Mouse (Mus musculus): ENCODE measurements at regions not wholly inside any gene's neighbourhood (a gene's known extent, or its start where the extent isn't known, plus 50 kb on each side); places are given as distances from the start of the nearest gene placed in this dataset.

DNA sequence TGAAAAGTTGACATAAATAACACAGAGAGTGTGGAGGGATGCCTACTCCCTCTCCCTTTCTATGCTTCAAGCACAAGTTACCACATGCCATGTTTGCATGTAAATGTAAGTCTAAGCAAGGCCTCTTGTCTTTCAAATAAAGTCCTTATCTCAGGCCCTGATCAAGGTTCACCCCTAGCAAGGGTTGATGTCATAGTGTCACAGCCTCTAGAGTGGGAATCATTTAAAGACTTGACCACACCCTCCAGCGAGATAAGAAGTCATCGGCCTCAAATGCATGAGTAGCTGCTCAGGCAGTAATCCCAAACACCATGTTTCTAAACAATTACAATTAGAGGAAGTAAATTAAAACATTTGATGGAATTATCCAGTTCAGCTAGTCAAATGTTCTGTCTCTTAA, 280.5 kb upstream of the Nr3c2 start:
- Histone ChIP-seq H3K36me3 (ENCODE audit: insufficient read depth, low read length) (no peaks in the 10 kb centered on the region), H3K4me3 (replicated peaks; ENCODE audit: low read depth, low read length) (no peak overlapping the region), H3K9me3 (replicated peaks; ENCODE audit: low read length) (no peaks in the 10 kb centered on the region), H3K27me3 (ENCODE audit: insufficient read depth, low read length) (no peaks in the 10 kb centered on the region), H3K4me2 (ENCODE audit: low read length) (no peak overlapping the region), H3K4me1 (replicated peaks; ENCODE audit: insufficient read depth, low read length) (no peaks in the 10 kb centered on the region), H3K9ac (ENCODE audit: low read depth, low read length) (no peak overlapping the region), H3K27ac (no peak overlapping the region)
- no peak for ATAC-seq (replicated peaks; ENCODE audit: low FRiP score, low read depth)
- no peak for TF ChIP-seq CTCF (IDR thresholded peaks at IDR 0.05; ENCODE audit: low read depth)
- 85% methylated on average over 2 of the region's 2 CpGs for WGBS
- DNase-seq (ENCODE audit: low spot score) = no peak

DNA sequence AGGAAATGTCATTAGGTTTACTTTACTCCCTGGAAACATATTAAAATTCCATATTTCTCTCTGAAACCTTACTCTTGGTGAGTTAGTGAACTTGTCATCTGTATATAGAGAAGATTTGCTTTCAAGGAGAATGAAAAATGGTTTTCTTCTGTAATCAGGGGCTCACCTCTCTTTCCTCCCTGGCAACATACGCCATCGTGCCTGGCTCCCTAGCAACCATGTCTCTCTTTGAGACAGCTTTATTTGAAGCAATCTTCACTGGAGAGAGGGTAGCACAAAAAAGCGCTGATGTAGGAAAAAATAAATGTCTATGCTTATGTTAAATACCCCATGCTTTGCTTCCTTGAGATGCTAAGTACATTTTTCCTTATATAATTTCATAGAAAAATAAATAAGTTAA, 278.4 kb upstream of the Nr3c2 start:
- Histone ChIP-seq H3K4me1 (replicated peaks; ENCODE audit: insufficient read depth, low read length) (no peaks in the 10 kb centered on the region), H3K27me3 (ENCODE audit: insufficient read depth, low read length) (no peaks in the 10 kb centered on the region), H3K4me2 (ENCODE audit: low read length) (no peak overlapping the region), H3K9me3 (replicated peaks; ENCODE audit: low read length) (no peaks in the 10 kb centered on the region), H3K9ac (ENCODE audit: low read depth, low read length) (no peak overlapping the region), H3K27ac (no peak overlapping the region), H3K36me3 (ENCODE audit: insufficient read depth, low read length) (no peaks in the 10 kb centered on the region), H3K4me3 (replicated peaks; ENCODE audit: low read depth, low read length) (no peak overlapping the region)
- 57% methylated on average over 3 of the region's 3 CpGs for WGBS
- DNase-seq (ENCODE audit: low spot score) (no peak), ATAC-seq (replicated peaks; ENCODE audit: low FRiP score, low read depth) (no peak)
- TF ChIP-seq CTCF (IDR thresholded peaks at IDR 0.05; ENCODE audit: low read depth) = no peak

DNA sequence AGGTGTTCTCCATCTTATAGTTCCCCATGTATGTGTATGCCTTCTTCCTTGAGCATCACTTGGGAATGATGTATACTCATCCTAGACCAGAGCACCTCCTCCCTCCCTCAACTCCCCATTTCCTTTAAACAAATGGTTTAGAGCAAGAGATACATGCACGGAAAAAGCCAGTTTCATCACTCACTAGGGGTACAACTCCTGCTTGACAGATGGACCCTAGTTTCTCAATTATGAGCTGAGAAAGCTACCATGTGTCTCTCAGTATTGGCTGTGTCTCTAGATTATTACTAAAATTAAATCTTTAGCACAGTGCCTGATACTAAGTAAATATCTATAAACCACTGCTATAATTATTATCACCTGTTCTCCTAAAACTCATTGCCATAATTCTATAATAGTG, 266.2 kb upstream of the Nr3c2 start:
- WGBS = 82% methylated on average over 1 of the region's 1 CpGs

More for the DNA sequence above, 266.2 kb upstream of the Nr3c2 start:
- TF ChIP-seq CTCF (IDR thresholded peaks at IDR 0.05; ENCODE audit: low read depth) = no peak
- Histone ChIP-seq H3K4me1 (replicated peaks; ENCODE audit: insufficient read depth, low read length) (no peaks in the 10 kb centered on the region), H3K9ac (ENCODE audit: low read depth, low read length) (no peak overlapping the region), H3K36me3 (ENCODE audit: insufficient read depth, low read length) (no peaks in the 10 kb centered on the region), H3K27me3 (ENCODE audit: insufficient read depth, low read length) (no peaks in the 10 kb centered on the region), H3K9me3 (replicated peaks; ENCODE audit: low read length) (no peaks in the 10 kb centered on the region), H3K4me2 (ENCODE audit: low read length) (no peak overlapping the region), H3K4me3 (replicated peaks; ENCODE audit: low read depth, low read length) (no peak overlapping the region), H3K27ac (no peak overlapping the region)
- ATAC-seq (replicated peaks; ENCODE audit: low FRiP score, low read depth) (no peak), DNase-seq (ENCODE audit: low spot score) (no peak)

All from kidney, postnatal 0 days (tissue).